Mouse (Mus musculus) MEL (cell line): ENCODE data around the gene Gemin8.

Source experiments
- EP300 ChIP-seq, 2 experiments: IDR thresholded peaks; 2 replicates each; pipeline ENCODE4 v1.6.1; 2011; ENCODE audit warnings: improper control_type of control experiment in 2 of 2, low read length in 2 of 2, low read depth in 1 of 2, mild to moderate bottlenecking in 1 of 2
- POLR2A ChIP-seq, 2 experiments: IDR thresholded peaks; 2 replicates each; pipeline ENCODE4 v1.6.1; 2011 to 2012; ENCODE audit warnings: low read length in 2 of 2, mild to moderate bottlenecking in 2 of 2, control low read depth in 1 of 2, improper control_type of control experiment in 1 of 2, low read depth in 1 of 2, moderate library complexity in 1 of 2; ENCODE audit not compliant: control insufficient read depth in 1 of 2, insufficient read depth in 1 of 2, poor library complexity in 1 of 2
- UBTF ChIP-seq: IDR thresholded peaks from 2 replicates; pipeline ENCODE4 v1.6.1; 2012; ENCODE audit warnings: low read depth, mild to moderate bottlenecking, inconsistent platforms, low read length, improper control_type of control experiment, moderate library complexity, borderline replicate concordance; ENCODE audit not compliant: insufficient read depth

DNA sequence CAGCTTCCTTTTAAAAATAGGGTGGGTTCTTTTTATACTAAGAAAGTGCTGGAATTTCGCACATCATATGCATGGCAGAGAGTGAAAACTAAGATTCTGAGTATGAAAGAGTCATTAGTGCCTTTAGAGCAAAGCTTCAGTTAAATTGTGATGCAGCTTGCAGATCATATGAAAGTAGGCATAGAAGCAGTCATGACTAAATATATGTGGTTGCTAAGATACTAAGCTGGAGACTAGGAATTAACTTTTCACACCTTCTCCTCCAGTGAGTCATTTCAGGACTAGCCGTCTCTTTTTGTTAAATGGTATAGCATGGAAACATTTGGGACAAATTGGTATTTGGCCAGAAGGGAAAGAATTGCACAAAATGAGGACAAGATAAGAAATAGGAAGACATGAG is 44.3 kb downstream of the Gemin8 start:
- TF ChIP-seq UBTF (no peak), POLR2A (IDR thresholded peaks at IDR 0.05; ENCODE audit: control insufficient read depth in 1 of 2, insufficient read depth in 1 of 2, low read depth in 1 of 2, low read length in 2 of 2, poor library complexity in 1 of 2) (no peak), EP300 (IDR thresholded peaks at IDR 0.05; ENCODE audit: low read depth in 1 of 2, low read length in 2 of 2) (no peak)
